Mouse (Mus musculus) kidney, adult 8-10 months (tissue): ENCODE results near the gene Nceh1.
A peak's percentile ranks its signal among the peaks of the same experiment; 100 is the strongest.

Experiments used
- DNase-seq, 2 experiments: peaks; one replicate each; pipeline ENCODE4 v3.0.0; 2022

The Nceh1 gene

GRCm38 (mm10) chr3:27233841-27234240, 51.1 kb downstream of the Nceh1 start:
- peak; percentile 73 to 77 for DNase-seq

GRCm38 (mm10) chr3:27234976-27235375, 52.2 kb downstream of the Nceh1 start:
- no peak for DNase-seq

- peak in 1 of 2 experiments; percentile 51 for DNase-seq
Measured at GRCm38 (mm10) chr3:27237226-27237625, 54.5 kb downstream of the Nceh1 start.

- DNase-seq, result peak; percentile 41 to 50
Measured at GRCm38 (mm10) chr3:27238563-27238962, 55.8 kb downstream of the Nceh1 start.

GRCm38 (mm10) chr3:27239568-27239967, 56.8 kb downstream of the Nceh1 start:
- DNase-seq, result no peak

GRCm38 (mm10) chr3:27241864-27242263, 59.1 kb downstream of the Nceh1 start:
- no peak for DNase-seq

- peak; percentile 59 to 60 for DNase-seq
Measured at GRCm38 (mm10) chr3:27246166-27246565, 63.4 kb downstream of the Nceh1 start.

GRCm38 (mm10) chr3:27247785-27248184, 65.0 kb downstream of the Nceh1 start:
- no peak for DNase-seq

GRCm38 (mm10) chr3:27249030-27249429, 66.3 kb downstream of the Nceh1 start:
- DNase-seq, result peak in 1 of 2 experiments; percentile 46

- DNase-seq, result no peak
Measured at GRCm38 (mm10) chr3:27250936-27251335, 68.2 kb downstream of the Nceh1 start.

GRCm38 (mm10) chr3:27258461-27258860, 75.7 kb downstream of the Nceh1 start:
- DNase-seq, result no peak

- no peak for DNase-seq
Measured at GRCm38 (mm10) chr3:27260393-27260792, 77.6 kb downstream of the Nceh1 start.

GRCm38 (mm10) chr3:27267327-27267726, 84.6 kb downstream of the Nceh1 start:
- peak; percentile 45 to 64 for DNase-seq

- no peak for DNase-seq
Measured at GRCm38 (mm10) chr3:27267887-27268286, 85.1 kb downstream of the Nceh1 start.

GRCm38 (mm10) chr3:27269151-27269550, 86.4 kb downstream of the Nceh1 start:
- DNase-seq, result no peak

GRCm38 (mm10) chr3:27270160-27270962, 87.6 kb downstream of the Nceh1 start:
- peak; percentile 89 to 91 for DNase-seq

GRCm38 (mm10) chr3:27272926-27273745, 90.4 kb downstream of the Nceh1 start:
- peak; percentile 52 to 82 for DNase-seq

- DNase-seq, result peak; percentile 72 to 80
Measured at GRCm38 (mm10) chr3:27279286-27279925, 96.6 kb downstream of the Nceh1 start.

GRCm38 (mm10) chr3:27280280-27280749, 97.5 kb downstream of the Nceh1 start:
- peak; percentile 86 to 90 for DNase-seq

- peak; percentile 81 to 86 for DNase-seq
Measured at GRCm38 (mm10) chr3:27283071-27283713, 100.4 kb downstream of the Nceh1 start.

- peak in 1 of 2 experiments; percentile 54 for DNase-seq
Measured at GRCm38 (mm10) chr3:27283796-27284195, 101.0 kb downstream of the Nceh1 start.

GRCm38 (mm10) chr3:27284227-27284626, 101.5 kb downstream of the Nceh1 start:
- no peak for DNase-seq

- no peak for DNase-seq
Measured at GRCm38 (mm10) chr3:27285072-27285471, 102.3 kb downstream of the Nceh1 start.
